Comparison of ENCODE assay signal across 9 mouse cellular contexts in genomic region chr13:42709148-42709547, GRCm38 (mm10). TPM values are rescaled to one million over a fixed set of nuclear protein-coding genes. Genes with fewer than 3 reads are reported as not detected.
A peak's percentile ranks its signal among the peaks of the same experiment; 100 is the strongest.
DNase-seq lines count a peak whose midpoint lies in the region; ATAC-seq and TF ChIP-seq lines count a peak whose summit lies in the region.
"Had no signal": no experiment of that assay in that cellular context is flagged by ENCODE, and none has a peak within 500 bp of the region (broad histone marks: within the 10 kb centered on the region; RNA-seq: fewer than 3 reads in every experiment).

No protein-coding gene starts in this region.

- intact Hi-C loops in left cerebral cortex, postnatal 25 days (cut with DNase I), result no loop called here

- in situ Hi-C loops in ES-E14 (cut with MboI; ENCODE audit: low sequenced_read_pairs in 2 of 2, unreplicated experiment in 2 of 2), result no loop called here

- H3K27ac ChIP-seq in heart, embryonic 14.5 days (replicated peaks in 1 of 2; ENCODE audit: control insufficient read depth in 1 of 2, insufficient read depth in 1 of 2, low read depth in 2 of 2, low read length in 2 of 2), result no peak overlapping the region
- H3K27ac ChIP-seq in ES-E14 (ENCODE audit: insufficient read depth, low read depth, low read length, poor library complexity, severe bottlenecking), result no peak overlapping the region; the same call in 1 of the 2 replicates
- H3K27ac ChIP-seq in embryonic facial prominence, embryonic 10.5 days (replicated peaks), result no peak overlapping the region
- no peak overlapping the region for H3K27ac ChIP-seq in limb, embryonic 13.5 days
- H3K27ac ChIP-seq: macrophage had no signal

- peaks cover 0 to 3% of the 10 kb centered on the region in 2 experiments; a peak in 1 of 4 replicates for H3K4me1 ChIP-seq in heart, embryonic 14.5 days (ENCODE audit: control insufficient read depth in 2 of 2, insufficient read depth in 2 of 2, low read length in 2 of 2)
- H3K4me1 ChIP-seq in ES-E14 (ENCODE audit: control insufficient read depth in 2 of 2, insufficient read depth in 2 of 2, low read length in 2 of 2, poor library complexity in 1 of 2), result no peaks in the 10 kb centered on the region
- peaks cover 14% of the 10 kb centered on the region for H3K4me1 ChIP-seq in embryonic facial prominence, embryonic 10.5 days
- peaks cover 4% of the 10 kb centered on the region; the same call in 1 of the 2 replicates for H3K4me1 ChIP-seq in limb, embryonic 13.5 days

- H3K36me3 ChIP-seq in heart, embryonic 14.5 days (ENCODE audit: control insufficient read depth, insufficient read depth, low read length), result no peaks in the 10 kb centered on the region
- no peaks in the 10 kb centered on the region for H3K36me3 ChIP-seq in ES-E14 (ENCODE audit: control insufficient read depth, insufficient read depth, low read length, poor library complexity, severe bottlenecking)
- no peaks in the 10 kb centered on the region for H3K36me3 ChIP-seq in embryonic facial prominence, embryonic 10.5 days (replicated peaks)
- no peaks in the 10 kb centered on the region for H3K36me3 ChIP-seq in limb, embryonic 13.5 days

- peak overlapping the region; percentile 60 for H3K4me2 ChIP-seq in heart, embryonic 14.5 days (ENCODE audit: low read length)
- H3K4me2 ChIP-seq in limb, embryonic 13.5 days (replicated peaks), result peak overlapping the region; percentile 59

- no peaks in the 10 kb centered on the region for H3K9me3 ChIP-seq in heart, embryonic 14.5 days (ENCODE audit: control insufficient read depth, low read length)
- no peaks in the 10 kb centered on the region for H3K9me3 ChIP-seq in ES-E14 (ENCODE audit: control insufficient read depth, insufficient read depth, low read depth, low read length)
- H3K9me3 ChIP-seq in embryonic facial prominence, embryonic 10.5 days, result no peaks in the 10 kb centered on the region
- H3K9me3 ChIP-seq in limb, embryonic 13.5 days, result no peaks in the 10 kb centered on the region

- ATAC-seq in heart, embryonic 14.5 days (ENCODE audit: insufficient number of reproducible peaks, insufficient read depth, low FRiP score, low read depth), result no peak
- ATAC-seq in limb, embryonic 13.5 days (ENCODE audit: low FRiP score, low read depth), result no peak

- no peak overlapping the region for H3K9ac ChIP-seq in heart, embryonic 14.5 days (ENCODE audit: low read length)
- no peak overlapping the region for H3K9ac ChIP-seq in ES-E14 (ENCODE audit: insufficient read depth, low read depth, low read length, poor library complexity, severe bottlenecking)
- no peak overlapping the region for H3K9ac ChIP-seq in limb, embryonic 13.5 days

- no peak for DNase-seq in heart, postnatal 4 days
- no peak for DNase-seq in ES-E14 (ENCODE audit: low read depth, low spot score)
- peak; percentile 23 for DNase-seq in embryonic facial prominence, embryonic 10.5 days (ENCODE audit: low spot score)
- no peak for DNase-seq in natural killer cell, adult 2 months (ENCODE audit: low spot score in 2 of 2)
- DNase-seq in layer of hippocampus, adult 18-20 months (ENCODE audit: low spot score in 2 of 2), result no peak
- no peak for DNase-seq in left cerebral cortex, postnatal 25 days (ENCODE audit: low spot score in 2 of 2)

- WGBS in heart, embryonic 14.5 days, result 11% methylated on average over 11 of the region's 11 CpGs
- 9% methylated on average over 11 of the region's 11 CpGs for WGBS in embryonic facial prominence, embryonic 10.5 days
- WGBS in limb, embryonic 13.5 days, result 6% methylated on average over 11 of the region's 11 CpGs

- H3K27me3 ChIP-seq in heart, embryonic 14.5 days (ENCODE audit: control insufficient read depth, insufficient read depth, low read length), result peaks cover 42% of the 10 kb centered on the region
- H3K27me3 ChIP-seq in embryonic facial prominence, embryonic 10.5 days (replicated peaks; ENCODE audit: low read depth, poor library complexity, severe bottlenecking), result peaks cover 42% of the 10 kb centered on the region
- peaks cover 58% of the 10 kb centered on the region for H3K27me3 ChIP-seq in limb, embryonic 13.5 days

- no peak overlapping the region for H3K4me3 ChIP-seq in heart, embryonic 14.5 days (ENCODE audit: control insufficient read depth in 1 of 2, insufficient read depth in 1 of 2, low read depth in 1 of 2, low read length in 2 of 2)
- peak overlapping the region; percentile 12 to 69; a peak in 2 of 4 replicates for H3K4me3 ChIP-seq in ES-E14 (ENCODE audit: insufficient read depth in 1 of 2, low read depth in 1 of 2, low read length in 2 of 2, poor library complexity in 1 of 2, severe bottlenecking in 1 of 2)
- peak overlapping the region; percentile 64 for H3K4me3 ChIP-seq in embryonic facial prominence, embryonic 10.5 days
- peak overlapping the region; percentile 32; the same call in 1 of the 2 replicates for H3K4me3 ChIP-seq in limb, embryonic 13.5 days

TF ChIP-seq in ES-E14, 5 proteins besides CTCF, POLR2A, EP300 and RAD21:
- TF ChIP-seq HCFC1 (IDR thresholded peaks at IDR 0.05; ENCODE audit: borderline replicate concordance, insufficient read depth, low read length), result no peak
- TF ChIP-seq MAFK (IDR thresholded peaks at IDR 0.05; ENCODE audit: insufficient read depth, low read depth, low read length), result peak; percentile 68
- no peak for TF ChIP-seq ZC3H11A (IDR thresholded peaks at IDR 0.05; ENCODE audit: borderline replicate concordance, low read depth, low read length)
- TF ChIP-seq CHD2 (IDR thresholded peaks at IDR 0.05; ENCODE audit: low read depth, low read length), result no peak
- TF ChIP-seq ZNF384 (IDR thresholded peaks at IDR 0.05; ENCODE audit: low read depth, low read length), result no peak

RNA-seq across cellular contexts. Expression of gene Phactr1, which starts 28.7 kb away (rescaled TPM):
- 5.0 and 8.9 TPM in 2 replicates for polyA plus RNA-seq in heart, embryonic 14.5 days (2014; fragmentation: Nextera tagmentation; extraction: Ambion mirVana)
- total RNA-seq in heart, postnatal 4 days (2021), result 10 to 100 TPM; 11.2 to 12.2 TPM
- total RNA-seq in ES-E14 (2012; rRNA removed), result 0.85 and 1.2 TPM in 2 replicates
- polyA plus RNA-seq in embryonic facial prominence, embryonic 10.5 days (2016; fragmentation: Nextera tagmentation; extraction: Ambion mirVana), result 13.9 and 14.5 TPM in 2 replicates
- 5.8 and 8.8 TPM in 2 replicates for polyA plus RNA-seq in limb, embryonic 13.5 days (2015; fragmentation: Nextera tagmentation; extraction: Ambion mirVana)
- 100 to 1,000 TPM; 301 to 307 TPM for total RNA-seq in layer of hippocampus, adult 18-20 months (2021)
- total RNA-seq in left cerebral cortex, postnatal 25 days (2021), result 100 to 1,000 TPM; 536 to 585 TPM

Comparison
In these comparisons a context has a peak if more than half of its experiments do, and no peak if none do; other contexts are left out.
1. H3K4me3 ChIP-seq: peak in ES-E14 (2 of 2), embryonic facial prominence, embryonic 10.5 days (single experiment) and limb, embryonic 13.5 days (single experiment); none in heart, embryonic 14.5 days (0 of 2).
2. RNA of gene Phactr1, which starts 28.7 kb away (total RNA-seq): 536 to 585 TPM in left cerebral cortex, postnatal 25 days and 301 to 307 TPM in layer of hippocampus, adult 18-20 months; 11.2 to 12.2 TPM in heart, postnatal 4 days and 0.85 to 1.2 TPM in ES-E14; every median in the first group is over 10 times any median in the second.